Mouse (Mus musculus): ENCODE data around the gene Trem3. TPM values are rescaled to one million over a fixed set of nuclear protein-coding genes. Genes with fewer than 3 reads are reported as not detected.

Gene Trem3
- polyA plus RNA-seq (2014; fragmentation: Nextera tagmentation; extraction: Ambion mirVana) = not detected in 2 replicates

DNA sequence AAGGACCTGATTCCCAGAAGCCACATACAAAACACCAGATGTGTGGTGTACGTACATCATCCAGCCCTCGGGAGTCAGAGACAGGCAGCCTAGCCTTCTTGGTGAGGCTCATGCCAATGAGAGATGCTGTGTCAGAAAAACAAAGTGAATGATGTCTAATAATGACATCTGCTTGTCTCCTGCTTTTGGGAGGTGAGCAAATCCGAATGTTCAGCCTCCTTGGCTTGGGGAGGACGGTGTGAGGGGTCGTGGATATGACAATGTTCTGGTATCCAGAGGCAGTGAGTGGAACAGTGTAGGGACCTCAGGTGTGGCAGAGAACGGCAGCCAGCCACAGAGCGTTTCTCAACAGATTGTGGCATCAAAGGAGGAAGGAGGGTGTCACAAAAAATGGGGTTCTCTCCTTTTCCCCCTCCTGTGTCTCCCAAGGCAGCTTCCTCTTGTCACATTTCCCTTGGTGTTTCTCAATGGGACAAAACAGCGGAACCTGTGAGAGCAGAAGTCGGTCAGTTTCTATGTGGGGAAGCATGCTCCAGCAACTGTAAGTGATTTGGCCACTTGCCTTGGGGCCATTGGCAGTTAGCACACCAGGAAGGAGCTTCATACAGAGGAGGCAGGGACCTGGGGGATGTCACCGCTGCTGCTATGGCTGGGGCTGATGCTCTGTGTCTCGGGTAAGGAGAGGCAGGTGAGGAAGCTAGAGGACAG is at the start of gene Trem3:
TSS of gene Trem3 (plus strand) at position 557 of the 708 bp plus-strand sequence.
- H3K9ac ChIP-seq (ENCODE audit: low read length) = no peak within 1 kb of the TSS
- no peaks in the 10 kb centered on the region for H3K27me3 ChIP-seq (ENCODE audit: control insufficient read depth, insufficient read depth, low read length)
- no peak for ATAC-seq (ENCODE audit: insufficient number of reproducible peaks, insufficient read depth, low FRiP score, low read depth)
- H3K9me3 ChIP-seq (ENCODE audit: control insufficient read depth, low read length) = no peaks in the 10 kb centered on the region
- no peak within 1 kb of the TSS for H3K27ac ChIP-seq (replicated peaks in 1 of 2; ENCODE audit: control insufficient read depth in 1 of 2, insufficient read depth in 1 of 2, low read depth in 2 of 2, low read length in 2 of 2)
- WGBS = 79% methylated on average over 11 of the region's 11 CpGs
- H3K4me1 ChIP-seq (ENCODE audit: control insufficient read depth in 2 of 2, insufficient read depth in 2 of 2, low read length in 2 of 2) = no peaks in the 10 kb centered on the region
- no peak within 1 kb of the TSS for H3K4me2 ChIP-seq (ENCODE audit: low read length)
- no peak within 1 kb of the TSS for H3K4me3 ChIP-seq (ENCODE audit: control insufficient read depth in 1 of 2, insufficient read depth in 1 of 2, low read depth in 1 of 2, low read length in 2 of 2)
- no peaks in the 10 kb centered on the region for H3K36me3 ChIP-seq (ENCODE audit: control insufficient read depth, insufficient read depth, low read length)

DNA sequence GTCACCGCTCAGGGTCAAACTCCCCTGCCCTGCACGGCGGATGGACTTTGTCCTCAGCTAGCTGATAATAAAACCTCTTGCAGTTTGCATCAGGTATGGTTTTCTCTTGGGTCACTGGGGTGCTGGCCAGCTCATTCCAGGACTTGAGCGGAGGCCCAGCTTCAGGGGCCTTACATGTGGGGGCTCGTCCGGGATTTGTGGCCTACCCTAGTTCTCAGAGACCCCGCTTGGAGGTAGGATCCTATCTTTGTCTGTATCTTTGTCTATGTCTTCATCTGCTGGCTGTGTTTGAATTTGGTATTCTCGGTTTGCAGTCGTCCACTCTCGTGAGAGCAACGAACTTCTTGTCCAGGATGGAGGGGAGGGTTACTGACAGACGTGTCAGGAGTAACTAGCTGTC is 44.5 kb upstream of the Trem3 start:
- no peak for ATAC-seq (ENCODE audit: insufficient number of reproducible peaks, insufficient read depth, low FRiP score, low read depth)
- Histone ChIP-seq H3K4me2 (ENCODE audit: low read length) (no peak overlapping the region), H3K4me3 (ENCODE audit: control insufficient read depth in 1 of 2, insufficient read depth in 1 of 2, low read depth in 1 of 2, low read length in 2 of 2) (no peak overlapping the region), H3K27me3 (ENCODE audit: control insufficient read depth, insufficient read depth, low read length) (no peaks in the 10 kb centered on the region), H3K4me1 (ENCODE audit: control insufficient read depth in 2 of 2, insufficient read depth in 2 of 2, low read length in 2 of 2) (no peaks in the 10 kb centered on the region), H3K9me3 (ENCODE audit: control insufficient read depth, low read length) (peaks cover 32% of the 10 kb centered on the region), H3K9ac (ENCODE audit: low read length) (no peak overlapping the region), H3K27ac (replicated peaks in 1 of 2; ENCODE audit: control insufficient read depth in 1 of 2, insufficient read depth in 1 of 2, low read depth in 2 of 2, low read length in 2 of 2) (no peak overlapping the region), H3K36me3 (ENCODE audit: control insufficient read depth, insufficient read depth, low read length) (no peaks in the 10 kb centered on the region)
- 89% methylated on average over 12 of the region's 12 CpGs for WGBS

DNA sequence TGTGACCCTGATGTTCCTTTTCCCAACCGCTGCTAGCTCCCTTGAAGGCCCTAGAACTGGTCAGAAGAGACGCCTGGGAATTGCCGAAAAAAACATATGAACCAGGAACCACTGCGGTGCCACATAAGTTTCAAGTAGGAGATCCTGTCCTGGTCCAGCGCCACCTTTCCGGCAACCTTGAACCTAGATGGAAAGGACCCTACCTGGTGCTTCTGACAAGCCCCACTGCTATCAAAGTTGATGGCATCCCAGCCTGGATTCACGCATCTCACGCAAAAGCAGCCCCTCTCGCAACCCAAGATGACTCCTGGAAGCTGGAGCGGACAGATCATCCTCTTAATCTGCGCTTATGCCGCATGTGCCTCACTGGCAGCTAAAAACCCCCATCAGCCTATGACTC is 35.0 kb upstream of the Trem3 start:
- Histone ChIP-seq H3K36me3 (ENCODE audit: control insufficient read depth, insufficient read depth, low read length) (no peaks in the 10 kb centered on the region), H3K4me2 (ENCODE audit: low read length) (no peak overlapping the region), H3K4me3 (ENCODE audit: control insufficient read depth in 1 of 2, insufficient read depth in 1 of 2, low read depth in 1 of 2, low read length in 2 of 2) (no peak overlapping the region), H3K27me3 (ENCODE audit: control insufficient read depth, insufficient read depth, low read length) (no peaks in the 10 kb centered on the region), H3K4me1 (ENCODE audit: control insufficient read depth in 2 of 2, insufficient read depth in 2 of 2, low read length in 2 of 2) (no peaks in the 10 kb centered on the region), H3K9ac (ENCODE audit: low read length) (no peak overlapping the region), H3K27ac (replicated peaks in 1 of 2; ENCODE audit: control insufficient read depth in 1 of 2, insufficient read depth in 1 of 2, low read depth in 2 of 2, low read length in 2 of 2) (no peak overlapping the region), H3K9me3 (ENCODE audit: control insufficient read depth, low read length) (no peaks in the 10 kb centered on the region)
- no peak for ATAC-seq (ENCODE audit: insufficient number of reproducible peaks, insufficient read depth, low FRiP score, low read depth)
- 95% methylated on average over 12 of the region's 12 CpGs for WGBS

DNA sequence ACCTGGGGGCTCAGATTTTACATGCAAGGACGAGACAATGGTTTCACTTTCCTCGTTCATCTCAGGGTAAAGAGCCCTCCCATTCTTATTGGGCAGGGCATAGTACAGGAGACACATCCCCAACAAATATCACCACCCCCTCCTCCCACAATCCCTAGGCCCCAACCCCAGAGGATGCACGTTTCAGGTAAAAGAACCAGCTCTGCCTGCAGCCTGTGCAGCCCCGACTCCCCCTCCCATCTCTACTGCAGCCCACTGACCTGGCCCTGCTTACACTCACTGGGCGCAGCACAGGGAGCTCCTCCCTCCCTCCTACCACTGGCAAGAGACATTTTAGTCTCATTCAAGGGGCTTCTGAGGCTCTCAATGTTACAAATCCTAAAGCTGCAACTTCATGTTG is 34.1 kb upstream of the Trem3 start:
- no peak overlapping the region for H3K4me2 ChIP-seq (ENCODE audit: low read length)
- no peaks in the 10 kb centered on the region for H3K4me1 ChIP-seq (ENCODE audit: control insufficient read depth in 2 of 2, insufficient read depth in 2 of 2, low read length in 2 of 2)
- H3K36me3 ChIP-seq (ENCODE audit: control insufficient read depth, insufficient read depth, low read length) = no peaks in the 10 kb centered on the region
- H3K27ac ChIP-seq (replicated peaks in 1 of 2; ENCODE audit: control insufficient read depth in 1 of 2, insufficient read depth in 1 of 2, low read depth in 2 of 2, low read length in 2 of 2) = no peak overlapping the region
- no peaks in the 10 kb centered on the region for H3K9me3 ChIP-seq (ENCODE audit: control insufficient read depth, low read length)
- H3K9ac ChIP-seq (ENCODE audit: low read length) = no peak overlapping the region
- whole genome bisulfite sequencing = 60% methylated on average over 5 of the region's 5 CpGs
- ATAC-seq (ENCODE audit: insufficient number of reproducible peaks, insufficient read depth, low FRiP score, low read depth) = no peak
- H3K27me3 ChIP-seq (ENCODE audit: control insufficient read depth, insufficient read depth, low read length) = no peaks in the 10 kb centered on the region
- no peak overlapping the region for H3K4me3 ChIP-seq (ENCODE audit: control insufficient read depth in 1 of 2, insufficient read depth in 1 of 2, low read depth in 1 of 2, low read length in 2 of 2)

DNA sequence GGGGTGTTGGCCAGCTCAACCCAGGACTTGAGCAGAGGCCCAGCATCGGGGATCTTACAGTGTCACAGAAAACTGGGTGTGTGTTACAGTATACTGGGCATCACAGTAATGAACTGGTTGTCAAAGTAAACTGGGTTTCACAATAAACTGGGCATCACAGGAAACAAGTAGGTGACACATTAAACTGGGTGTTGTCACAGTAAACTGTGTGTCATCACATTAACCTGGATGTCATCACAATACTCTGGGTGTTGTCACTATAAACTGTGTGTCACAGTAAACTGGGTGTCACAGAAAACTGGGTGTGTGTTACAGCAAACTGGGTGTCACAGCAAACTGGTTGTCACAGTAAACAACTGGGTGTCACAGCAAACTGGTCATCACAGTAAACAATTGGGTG is 32.1 kb upstream of the Trem3 start:
- 0 out of 2 replicates have a peak, but pooled peaks cover 2% of the 10 kb centered on the region for H3K9me3 ChIP-seq (ENCODE audit: control insufficient read depth, low read length)
- H3K4me3 ChIP-seq (ENCODE audit: control insufficient read depth in 1 of 2, insufficient read depth in 1 of 2, low read depth in 1 of 2, low read length in 2 of 2) = no peak overlapping the region
- H3K36me3 ChIP-seq (ENCODE audit: control insufficient read depth, insufficient read depth, low read length) = no peaks in the 10 kb centered on the region
- ATAC-seq (ENCODE audit: insufficient number of reproducible peaks, insufficient read depth, low FRiP score, low read depth) = no peak
- no peak overlapping the region for H3K4me2 ChIP-seq (ENCODE audit: low read length)
- H3K27me3 ChIP-seq (ENCODE audit: control insufficient read depth, insufficient read depth, low read length) = no peaks in the 10 kb centered on the region
- no peaks in the 10 kb centered on the region for H3K4me1 ChIP-seq (ENCODE audit: control insufficient read depth in 2 of 2, insufficient read depth in 2 of 2, low read length in 2 of 2)
- no peak overlapping the region for H3K9ac ChIP-seq (ENCODE audit: low read length)
- H3K27ac ChIP-seq (replicated peaks in 1 of 2; ENCODE audit: control insufficient read depth in 1 of 2, insufficient read depth in 1 of 2, low read depth in 2 of 2, low read length in 2 of 2) = no peak overlapping the region
- WGBS = 79% methylated on average over 1 of the region's 1 CpGs

DNA sequence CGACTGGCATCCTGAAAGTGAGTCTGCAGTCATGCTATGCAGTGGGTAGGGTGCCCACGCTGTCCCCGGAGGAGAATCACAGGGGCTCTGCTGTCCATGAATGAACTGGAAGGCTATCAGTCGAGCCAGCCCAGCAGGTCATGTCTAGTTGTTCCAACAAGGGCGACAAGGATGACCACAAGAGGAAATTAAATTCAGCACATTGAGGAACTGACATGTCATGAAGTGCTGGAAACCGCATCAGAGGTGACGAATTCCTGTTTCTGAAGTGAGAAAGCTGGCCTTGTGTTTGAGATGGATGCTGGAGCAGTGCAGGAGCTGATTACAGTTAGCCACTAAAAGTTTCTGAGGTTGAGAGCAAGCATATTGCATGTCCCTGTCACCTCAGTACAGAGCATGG is 16.9 kb upstream of the Trem3 start:
- H3K36me3 ChIP-seq (ENCODE audit: control insufficient read depth, insufficient read depth, low read length) = no peaks in the 10 kb centered on the region
- 68% methylated on average over 7 of the region's 7 CpGs for WGBS
- ATAC-seq (ENCODE audit: insufficient number of reproducible peaks, insufficient read depth, low FRiP score, low read depth) = no peak
- H3K4me2 ChIP-seq (ENCODE audit: low read length) = no peak overlapping the region
- H3K9ac ChIP-seq (ENCODE audit: low read length) = no peak overlapping the region
- no peaks in the 10 kb centered on the region for H3K9me3 ChIP-seq (ENCODE audit: control insufficient read depth, low read length)
- no peak overlapping the region for H3K4me3 ChIP-seq (ENCODE audit: control insufficient read depth in 1 of 2, insufficient read depth in 1 of 2, low read depth in 1 of 2, low read length in 2 of 2)
- no peaks in the 10 kb centered on the region for H3K27me3 ChIP-seq (ENCODE audit: control insufficient read depth, insufficient read depth, low read length)
- H3K4me1 ChIP-seq (ENCODE audit: control insufficient read depth in 2 of 2, insufficient read depth in 2 of 2, low read length in 2 of 2) = no peaks in the 10 kb centered on the region
- no peak overlapping the region for H3K27ac ChIP-seq (replicated peaks in 1 of 2; ENCODE audit: control insufficient read depth in 1 of 2, insufficient read depth in 1 of 2, low read depth in 2 of 2, low read length in 2 of 2)

DNA sequence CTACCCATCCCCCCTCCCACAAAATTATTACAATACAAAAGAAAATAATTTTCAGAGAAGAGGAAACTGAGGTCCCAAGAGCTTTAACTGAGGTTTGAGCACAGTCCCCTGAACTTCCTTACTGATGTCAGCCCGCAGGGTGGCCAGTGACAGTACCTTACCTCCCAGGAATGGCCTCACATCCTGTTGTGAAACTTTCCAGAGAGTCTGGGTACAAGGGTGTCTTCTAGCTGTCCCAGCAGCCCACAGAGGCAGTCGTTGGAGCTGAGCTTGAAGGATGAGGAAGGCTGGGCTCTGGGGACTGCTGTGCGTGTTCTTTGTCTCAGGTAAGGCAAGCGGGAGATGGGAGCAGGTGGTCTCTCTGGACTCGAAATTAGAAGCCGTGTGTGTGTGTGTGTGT is 15.1 kb upstream of the Trem3 start, which contains the start of gene Trem1:
TSS of gene Trem1 (plus strand) at position 251 of the 400 bp plus-strand sequence.
- Histone ChIP-seq H3K9me3 (ENCODE audit: control insufficient read depth, low read length) (no peaks in the 10 kb centered on the region), H3K27me3 (ENCODE audit: control insufficient read depth, insufficient read depth, low read length) (no peaks in the 10 kb centered on the region), H3K36me3 (ENCODE audit: control insufficient read depth, insufficient read depth, low read length) (no peaks in the 10 kb centered on the region), H3K9ac (ENCODE audit: low read length) (no peak within 1 kb of the TSS), H3K4me3 (ENCODE audit: control insufficient read depth in 1 of 2, insufficient read depth in 1 of 2, low read depth in 1 of 2, low read length in 2 of 2) (no peak within 1 kb of the TSS), H3K4me2 (ENCODE audit: low read length) (no peak within 1 kb of the TSS), H3K4me1 (ENCODE audit: control insufficient read depth in 2 of 2, insufficient read depth in 2 of 2, low read length in 2 of 2) (no peaks in the 10 kb centered on the region), H3K27ac (replicated peaks in 1 of 2; ENCODE audit: control insufficient read depth in 1 of 2, insufficient read depth in 1 of 2, low read depth in 2 of 2, low read length in 2 of 2) (no peak within 1 kb of the TSS)
- WGBS = 80% methylated on average over 6 of the region's 6 CpGs
- no peak for ATAC-seq (ENCODE audit: insufficient number of reproducible peaks, insufficient read depth, low FRiP score, low read depth)

DNA sequence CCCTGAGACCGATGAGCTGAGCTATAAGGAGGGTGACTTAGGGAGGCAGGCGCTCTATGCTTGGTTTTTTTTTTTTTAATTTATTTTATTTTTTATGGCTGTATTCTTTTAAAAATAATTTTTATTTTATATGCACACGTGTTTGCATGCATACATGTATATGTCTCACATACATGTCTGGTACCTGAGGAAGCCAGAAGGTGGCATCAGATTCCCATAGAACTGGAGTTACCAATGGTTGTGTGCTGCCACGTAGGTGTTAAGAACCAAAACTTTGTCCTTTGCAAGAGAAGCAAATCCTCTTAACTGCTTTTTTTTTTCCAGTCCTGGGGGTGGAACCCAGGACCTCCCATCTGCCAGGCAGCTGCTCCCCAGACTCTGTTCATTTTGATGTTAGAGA is 13.8 kb upstream of the Trem3 start:
- ATAC-seq (ENCODE audit: insufficient number of reproducible peaks, insufficient read depth, low FRiP score, low read depth) = no peak
- Histone ChIP-seq H3K27me3 (ENCODE audit: control insufficient read depth, insufficient read depth, low read length) (no peaks in the 10 kb centered on the region), H3K27ac (replicated peaks in 1 of 2; ENCODE audit: control insufficient read depth in 1 of 2, insufficient read depth in 1 of 2, low read depth in 2 of 2, low read length in 2 of 2) (no peak overlapping the region), H3K36me3 (ENCODE audit: control insufficient read depth, insufficient read depth, low read length) (no peaks in the 10 kb centered on the region), H3K9ac (ENCODE audit: low read length) (no peak overlapping the region), H3K4me2 (ENCODE audit: low read length) (no peak overlapping the region), H3K4me3 (ENCODE audit: control insufficient read depth in 1 of 2, insufficient read depth in 1 of 2, low read depth in 1 of 2, low read length in 2 of 2) (no peak overlapping the region), H3K9me3 (ENCODE audit: control insufficient read depth, low read length) (no peaks in the 10 kb centered on the region), H3K4me1 (ENCODE audit: control insufficient read depth in 2 of 2, insufficient read depth in 2 of 2, low read length in 2 of 2) (no peaks in the 10 kb centered on the region)
- 85% methylated on average over 4 of the region's 4 CpGs for WGBS
